8 mouse cellular contexts compared by ENCODE assay signal in genomic region chr12:75352410-75352809, GRCm38 (mm10). TPM values are rescaled to one million over a fixed set of nuclear protein-coding genes. Genes with fewer than 3 reads are reported as not detected.
A peak's percentile ranks its signal among the peaks of the same experiment; 100 is the strongest.
DNase-seq lines count a peak whose midpoint lies in the region; ATAC-seq and TF ChIP-seq lines count a peak whose summit lies in the region.

No protein-coding gene starts in this region.

- H3K4me1 ChIP-seq in lung, adult 2 months (ENCODE audit: control insufficient read depth, insufficient read depth, low read length), result peaks cover 15% of the 10 kb centered on the region
- H3K4me1 ChIP-seq in midbrain, embryonic 14.5 days (ENCODE audit: control insufficient read depth, insufficient read depth, low read length), result no peaks in the 10 kb centered on the region

- TF ChIP-seq POLR2A in lung, adult 2 months (IDR thresholded peaks at IDR 0.05; ENCODE audit: borderline replicate concordance, extremely low read depth, low read depth, low read length), result no peak

- peak; percentile 21 for DNase-seq in adrenal gland, adult 2 months
- no peak for DNase-seq in adrenal gland, adult 8-10 months
- DNase-seq in urinary bladder, postnatal 14 days (ENCODE audit: low spot score), result peak; percentile 72
- no peak for DNase-seq in urinary bladder, postnatal 10 days (ENCODE audit: low spot score)
- DNase-seq in lung, adult 2 months, result peak; percentile 39
- DNase-seq in midbrain, embryonic 14.5 days, result no peak
- DNase-seq in right cerebral cortex, postnatal 25 days, result no peak
- no peak for DNase-seq in MN1 (ENCODE audit: low spot score)

- no peak overlapping the region for H3K27ac ChIP-seq in midbrain, embryonic 14.5 days (replicated peaks; ENCODE audit: low read depth, low read length)

- H3K9me3 ChIP-seq in midbrain, embryonic 14.5 days (ENCODE audit: control insufficient read depth, low read length), result no peaks in the 10 kb centered on the region

- WGBS in lung, adult 2 months, result 26% methylated on average over 6 of the region's 6 CpGs
- WGBS in midbrain, embryonic 14.5 days, result 63% methylated on average over 6 of the region's 6 CpGs

- no peak for ATAC-seq in midbrain, embryonic 14.5 days (ENCODE audit: low FRiP score, low TSS enrichment)

- TF ChIP-seq CTCF in lung, adult 2 months (IDR thresholded peaks at IDR 0.05; ENCODE audit: insufficient read depth, low read length), result no peak

- H3K4me3 ChIP-seq in lung, adult 2 months (replicated peaks; ENCODE audit: extremely low read depth, low read depth, low read length), result no peak overlapping the region
- no peak overlapping the region for H3K4me3 ChIP-seq in midbrain, embryonic 14.5 days (replicated peaks; ENCODE audit: low read depth, low read length)

- no peaks in the 10 kb centered on the region for H3K27me3 ChIP-seq in midbrain, embryonic 14.5 days (ENCODE audit: control insufficient read depth, insufficient read depth, low read length)

- H3K9ac ChIP-seq in midbrain, embryonic 14.5 days (replicated peaks; ENCODE audit: low read length), result no peak overlapping the region

- H3K36me3 ChIP-seq in midbrain, embryonic 14.5 days (ENCODE audit: control insufficient read depth, insufficient read depth, low read length), result no peaks in the 10 kb centered on the region

- no peak overlapping the region for H3K4me2 ChIP-seq in midbrain, embryonic 14.5 days (ENCODE audit: low read length)

RNA-seq across cellular contexts. Expression of gene Rhoj, which starts 44.3 kb away (rescaled TPM):
- total RNA-seq in adrenal gland, adult 2 months (2021), result 10 to 100 TPM; 13.8 to 20.3 TPM
- 17.6 and 21.5 TPM in 2 replicates for polyA plus RNA-seq in adrenal gland, adult 2 months (2012; rRNA removed)
- total RNA-seq in adrenal gland, adult 8-10 months (2022), result 10 to 100 TPM; 12.0 to 17.9 (median 14.9) TPM
- polyA plus RNA-seq in lung, adult 2 months (2012; rRNA removed), result 84.9 and 92.2 TPM in 2 replicates
- polyA plus RNA-seq in midbrain, embryonic 14.5 days (2014; fragmentation: Nextera tagmentation; extraction: Ambion mirVana), result 13.7 and 19.7 TPM in 2 replicates

Comparison
In these comparisons a context has a peak if more than half of its experiments do, and no peak if none do; other contexts are left out.
1. DNase-seq: peak in adrenal gland, adult 2 months (single experiment), urinary bladder, postnatal 14 days (single experiment) and lung, adult 2 months (single experiment); none in adrenal gland, adult 8-10 months (single experiment), urinary bladder, postnatal 10 days (single experiment), midbrain, embryonic 14.5 days (single experiment), right cerebral cortex, postnatal 25 days (single experiment) and MN1 (single experiment).